Mouse (Mus musculus): ENCODE measurements at regions not wholly inside any gene's neighbourhood (a gene's known extent, or its start where the extent isn't known, plus 50 kb on each side); places are given as distances from the start of the nearest gene placed in this dataset.
A peak's percentile ranks its signal among the peaks of the same experiment; 100 is the strongest.

DNA sequence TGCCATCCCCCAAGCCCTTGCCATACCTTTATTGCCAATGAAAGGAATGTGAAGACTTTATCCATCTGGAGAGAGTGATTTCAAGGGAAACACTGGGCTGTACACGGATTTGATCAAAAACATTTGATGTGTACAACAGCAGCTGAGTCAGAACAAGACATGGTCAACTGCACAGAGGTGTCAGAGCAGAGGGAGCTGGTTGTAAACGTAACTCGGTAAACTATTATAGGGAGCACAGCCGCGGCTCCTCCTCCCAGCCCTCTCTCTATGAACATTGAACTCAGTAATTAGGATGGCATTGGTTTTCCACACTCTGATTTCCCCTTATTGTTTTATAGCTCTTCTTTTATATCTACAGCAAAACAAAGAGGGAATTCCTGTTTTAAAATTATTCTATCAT is 750.8 kb upstream of the Intu start:
- Histone ChIP-seq H3K79me2 (ENCODE audit: control insufficient read depth, insufficient read depth, low read length) (no peaks in the 10 kb centered on the region), H3K4me3 (ENCODE audit: insufficient read depth, low read depth, low read length) (no peak overlapping the region), H3K27ac (replicated peaks; ENCODE audit: insufficient read depth, low read depth, low read length) (no peak overlapping the region), H3K36me3 (ENCODE audit: control insufficient read depth, insufficient read depth, low read length) (no peaks in the 10 kb centered on the region), H3K4me1 (ENCODE audit: control insufficient read depth, insufficient read depth, low read length) (no peaks in the 10 kb centered on the region), H3K9ac (ENCODE audit: low read depth, low read length) (no peak overlapping the region), H3K27me3 (ENCODE audit: control insufficient read depth, insufficient read depth, low read length) (no peaks in the 10 kb centered on the region)
- 68% methylated on average over 5 of the region's 5 CpGs for WGBS
- TF ChIP-seq CTCF (IDR thresholded peaks at IDR 0.05; ENCODE audit: low read depth, low read length) (no peak), POLR2A (IDR thresholded peaks at IDR 0.05; ENCODE audit: extremely low read depth, insufficient read depth, low read length) (no peak)
- DNase-seq (ENCODE audit: extremely low read depth, low read depth, low spot score) = no peak

- Histone ChIP-seq H3K27ac (replicated peaks; ENCODE audit: insufficient read depth, low read depth, low read length) (no peak overlapping the region), H3K79me2 (ENCODE audit: control insufficient read depth, insufficient read depth, low read length) (no peaks in the 10 kb centered on the region), H3K36me3 (ENCODE audit: control insufficient read depth, insufficient read depth, low read length) (no peaks in the 10 kb centered on the region), H3K9ac (ENCODE audit: low read depth, low read length) (no peak overlapping the region), H3K4me3 (ENCODE audit: insufficient read depth, low read depth, low read length) (no peak overlapping the region), H3K27me3 (ENCODE audit: control insufficient read depth, insufficient read depth, low read length) (no peaks in the 10 kb centered on the region), H3K4me1 (ENCODE audit: control insufficient read depth, insufficient read depth, low read length) (no peaks in the 10 kb centered on the region)
- no peak for DNase-seq (ENCODE audit: extremely low read depth, low read depth, low spot score)
- 79% methylated on average over 2 of the region's 2 CpGs for WGBS
- TF ChIP-seq CTCF (IDR thresholded peaks at IDR 0.05; ENCODE audit: low read depth, low read length) (no peak), POLR2A (IDR thresholded peaks at IDR 0.05; ENCODE audit: extremely low read depth, insufficient read depth, low read length) (no peak)
Measured at GRCm38 (mm10) chr3:39784901-39785300, 746.2 kb upstream of the Intu start.

- Histone ChIP-seq H3K27ac (replicated peaks; ENCODE audit: insufficient read depth, low read depth, low read length) (no peak overlapping the region), H3K27me3 (ENCODE audit: control insufficient read depth, insufficient read depth, low read length) (no peaks in the 10 kb centered on the region), H3K4me3 (ENCODE audit: insufficient read depth, low read depth, low read length) (no peak overlapping the region), H3K79me2 (ENCODE audit: control insufficient read depth, insufficient read depth, low read length) (no peaks in the 10 kb centered on the region), H3K4me1 (ENCODE audit: control insufficient read depth, insufficient read depth, low read length) (no peaks in the 10 kb centered on the region), H3K36me3 (ENCODE audit: control insufficient read depth, insufficient read depth, low read length) (no peaks in the 10 kb centered on the region), H3K9ac (ENCODE audit: low read depth, low read length) (no peak overlapping the region)
- 86% methylated on average over 1 of the region's 1 CpGs for WGBS
- no peak for TF ChIP-seq CTCF (IDR thresholded peaks at IDR 0.05; ENCODE audit: low read depth, low read length)
- TF ChIP-seq POLR2A (IDR thresholded peaks at IDR 0.05; ENCODE audit: extremely low read depth, insufficient read depth, low read length) = no peak
- DNase-seq (ENCODE audit: extremely low read depth, low read depth, low spot score) = no peak
Measured at GRCm38 (mm10) chr3:39809586-39809985, 721.5 kb upstream of the Intu start.

DNA sequence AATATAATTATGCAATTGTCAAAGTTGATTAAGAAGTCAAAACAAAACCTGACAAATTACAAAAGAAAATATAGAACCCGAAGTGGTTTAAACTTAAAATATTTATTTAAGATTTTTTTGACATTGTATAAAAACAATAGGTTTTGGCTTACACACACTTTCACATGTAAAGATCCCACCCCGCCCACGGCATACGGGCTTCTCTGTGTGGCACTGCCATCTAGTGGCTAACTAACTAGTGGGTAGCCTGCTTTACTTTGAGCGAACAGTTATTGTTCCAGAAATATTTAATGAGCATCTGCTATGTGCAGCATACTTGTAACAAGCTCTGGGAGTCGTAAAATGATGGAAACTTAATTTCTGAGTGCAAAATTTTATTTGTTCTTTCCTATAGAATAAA is 716.3 kb upstream of the Intu start:
- no peak overlapping the region for H3K9ac ChIP-seq (ENCODE audit: low read depth, low read length)
- no peak overlapping the region for H3K4me3 ChIP-seq (ENCODE audit: insufficient read depth, low read depth, low read length)
- H3K27me3 ChIP-seq (ENCODE audit: control insufficient read depth, insufficient read depth, low read length) = no peaks in the 10 kb centered on the region
- 16% methylated on average over 6 of the region's 6 CpGs for WGBS
- no peaks in the 10 kb centered on the region for H3K4me1 ChIP-seq (ENCODE audit: control insufficient read depth, insufficient read depth, low read length)
- peak; percentile 17 for DNase-seq (ENCODE audit: extremely low read depth, low read depth, low spot score)
- TF ChIP-seq POLR2A (IDR thresholded peaks at IDR 0.05; ENCODE audit: extremely low read depth, insufficient read depth, low read length) (no peak), CTCF (IDR thresholded peaks at IDR 0.05; ENCODE audit: low read depth, low read length) (peak; percentile 73)
- no peaks in the 10 kb centered on the region for H3K79me2 ChIP-seq (ENCODE audit: control insufficient read depth, insufficient read depth, low read length)
- no peak overlapping the region for H3K27ac ChIP-seq (replicated peaks; ENCODE audit: insufficient read depth, low read depth, low read length)
- no peaks in the 10 kb centered on the region for H3K36me3 ChIP-seq (ENCODE audit: control insufficient read depth, insufficient read depth, low read length)

DNA sequence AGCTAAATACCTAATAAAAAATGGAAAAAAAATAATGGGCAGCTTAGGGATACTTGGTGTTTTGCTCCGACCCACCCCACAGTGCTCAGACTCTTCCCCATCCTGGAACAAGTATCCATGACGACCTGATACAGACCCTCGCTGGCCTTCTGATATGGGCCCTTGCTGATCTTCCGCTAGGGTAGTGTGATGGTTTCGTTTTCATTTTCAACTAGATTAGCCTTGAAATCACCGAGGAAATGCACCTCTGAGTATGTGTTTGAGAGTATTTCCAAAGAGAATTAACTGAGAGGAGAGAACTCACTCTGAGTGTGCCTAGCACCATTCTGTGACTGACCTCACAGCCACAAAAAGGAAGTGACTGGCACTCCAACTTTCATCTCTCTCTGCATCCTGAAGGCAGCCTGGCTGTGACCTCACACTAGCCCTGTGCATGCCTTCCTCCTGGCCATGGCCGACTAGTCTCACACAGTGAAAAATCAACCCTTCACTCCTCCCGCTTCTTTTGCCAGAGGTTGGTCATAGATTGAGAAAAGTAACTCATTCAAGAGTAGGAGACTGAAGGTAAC is 700.5 kb upstream of the Intu start:
- Histone ChIP-seq H3K36me3 (ENCODE audit: control insufficient read depth, insufficient read depth, low read length) (no peaks in the 10 kb centered on the region), H3K4me3 (ENCODE audit: insufficient read depth, low read depth, low read length) (no peak overlapping the region), H3K9ac (ENCODE audit: low read depth, low read length) (no peak overlapping the region), H3K4me1 (ENCODE audit: control insufficient read depth, insufficient read depth, low read length) (no peaks in the 10 kb centered on the region), H3K27me3 (ENCODE audit: control insufficient read depth, insufficient read depth, low read length) (no peaks in the 10 kb centered on the region), H3K27ac (replicated peaks; ENCODE audit: insufficient read depth, low read depth, low read length) (no peak overlapping the region), H3K79me2 (ENCODE audit: control insufficient read depth, insufficient read depth, low read length) (no peaks in the 10 kb centered on the region)
- WGBS = 78% methylated on average over 8 of the region's 8 CpGs
- DNase-seq (ENCODE audit: extremely low read depth, low read depth, low spot score) = no peak
- TF ChIP-seq CTCF (IDR thresholded peaks at IDR 0.05; ENCODE audit: low read depth, low read length) (no peak), POLR2A (IDR thresholded peaks at IDR 0.05; ENCODE audit: extremely low read depth, insufficient read depth, low read length) (no peak)

DNA sequence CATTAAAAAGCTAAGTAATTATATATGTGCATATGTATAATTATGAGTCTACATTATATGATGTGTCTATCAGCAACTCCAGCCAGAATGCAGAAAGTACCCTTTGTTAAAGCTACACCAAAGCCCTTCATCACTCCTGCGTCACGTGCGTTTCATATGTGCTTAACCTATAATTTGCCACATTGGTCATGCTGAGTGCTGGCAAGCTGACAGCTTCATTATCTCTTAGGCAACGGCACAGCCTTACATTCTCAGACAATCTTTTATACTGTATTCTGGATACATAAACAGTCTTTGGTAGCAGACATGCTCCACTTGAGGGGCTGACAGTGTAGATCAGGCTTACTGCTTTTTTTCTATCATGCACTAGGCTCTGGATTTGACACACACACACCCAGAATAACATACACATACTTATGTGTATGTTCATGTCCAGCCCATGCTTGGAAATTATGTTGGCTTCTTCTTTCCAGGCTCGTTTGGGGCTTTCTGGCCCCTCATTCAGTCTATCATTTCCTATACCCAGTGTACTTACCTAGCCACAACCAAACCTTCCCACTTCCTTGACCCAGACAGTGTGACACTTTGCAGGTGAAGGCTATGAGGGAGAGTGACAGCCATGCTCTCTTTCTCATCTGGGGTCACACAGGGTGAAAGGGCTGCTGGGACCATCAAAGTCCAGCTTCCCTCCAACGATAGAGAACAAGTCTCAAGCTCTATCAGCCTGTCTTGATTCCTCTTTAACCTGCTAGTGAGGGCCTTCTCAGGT is 692.5 kb upstream of the Intu start:
- Histone ChIP-seq H3K4me1 (ENCODE audit: control insufficient read depth, insufficient read depth, low read length) (no peaks in the 10 kb centered on the region), H3K79me2 (ENCODE audit: control insufficient read depth, insufficient read depth, low read length) (no peaks in the 10 kb centered on the region), H3K27me3 (ENCODE audit: control insufficient read depth, insufficient read depth, low read length) (no peaks in the 10 kb centered on the region), H3K36me3 (ENCODE audit: control insufficient read depth, insufficient read depth, low read length) (no peaks in the 10 kb centered on the region), H3K9ac (ENCODE audit: low read depth, low read length) (no peak overlapping the region), H3K27ac (replicated peaks; ENCODE audit: insufficient read depth, low read depth, low read length) (no peak overlapping the region), H3K4me3 (ENCODE audit: insufficient read depth, low read depth, low read length) (no peak overlapping the region)
- TF ChIP-seq POLR2A (IDR thresholded peaks at IDR 0.05; ENCODE audit: extremely low read depth, insufficient read depth, low read length) = no peak
- no peak for TF ChIP-seq CTCF (IDR thresholded peaks at IDR 0.05; ENCODE audit: low read depth, low read length)
- no peak for DNase-seq (ENCODE audit: extremely low read depth, low read depth, low spot score)
- 77% methylated on average over 6 of the region's 6 CpGs for WGBS

Data from liver, adult 2 months (tissue).